Mouse (Mus musculus) mouse embryonic stem cell (cell line): ENCODE measurements around the gene Anapc4.

Experiments
- in situ Hi-C, 2 experiments: fragments of 300-500 bp; cut with MboI; formaldehyde crosslinking; loops; 1 replicate in 1 of 2; 3 replicates in 1 of 2; pipeline ENCODE4 v1.14.3; 2019 to 2020; ENCODE audit warnings: low sequenced_read_pairs in 2 of 2, low pct_unique_long_range_greater_than_20kb in 1 of 2, mixed read lengths in 1 of 2; ENCODE audit not compliant: unreplicated experiment in 1 of 2

Anapc4 gene

GRCm38 (mm10) chr5:52864446-52864845 lies 30.6 kb downstream of the Anapc4 start:
- in situ Hi-C loops = no loop called here

GRCm38 (mm10) chr5:52865825-52866224 lies 32.0 kb downstream of the Anapc4 start:
- in situ Hi-C loops = no loop called here

DNA sequence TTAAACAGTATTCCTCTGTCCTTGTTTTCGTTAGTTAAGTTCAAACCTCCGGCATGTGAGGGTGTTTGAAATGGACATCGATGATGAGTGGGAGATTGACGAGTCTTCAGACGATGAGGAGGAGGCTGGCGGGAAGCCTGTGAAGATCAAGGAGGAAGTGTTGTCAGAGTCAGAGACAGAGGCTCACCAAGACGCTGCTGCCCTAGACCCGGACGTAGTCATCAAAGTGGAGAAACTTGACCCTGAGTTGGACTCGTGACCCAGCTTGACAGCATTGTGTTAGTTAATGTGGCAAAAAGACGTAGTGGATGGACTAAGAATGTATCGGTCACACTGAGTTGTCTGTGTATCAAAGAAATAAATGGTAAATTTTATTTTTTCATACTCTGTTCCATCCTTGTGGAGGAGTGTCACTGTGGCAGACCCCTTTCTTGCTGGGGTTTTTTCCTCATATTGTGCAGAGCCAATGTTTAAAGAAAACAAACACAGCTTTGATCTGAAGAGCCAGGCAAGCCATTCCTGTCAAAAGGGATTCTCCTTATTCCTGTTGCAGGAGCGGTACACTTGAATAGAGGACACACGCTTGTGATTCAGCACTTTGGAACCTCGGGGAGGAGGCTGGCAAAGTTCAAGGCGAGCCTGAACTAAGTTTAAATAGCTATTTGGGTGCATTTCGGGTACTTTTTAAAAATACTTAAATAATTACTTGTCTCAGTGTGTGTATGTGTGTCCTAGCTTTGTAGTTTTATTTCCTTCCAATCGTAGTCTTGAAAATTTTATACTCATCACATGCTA lies 32.7 kb downstream of the Anapc4 start:
- in situ Hi-C loops = no loop called here

- in situ Hi-C loops = no loop called here
Observed at GRCm38 (mm10) chr5:52868918-52869703, 35.3 kb downstream of the Anapc4 start.

DNA sequence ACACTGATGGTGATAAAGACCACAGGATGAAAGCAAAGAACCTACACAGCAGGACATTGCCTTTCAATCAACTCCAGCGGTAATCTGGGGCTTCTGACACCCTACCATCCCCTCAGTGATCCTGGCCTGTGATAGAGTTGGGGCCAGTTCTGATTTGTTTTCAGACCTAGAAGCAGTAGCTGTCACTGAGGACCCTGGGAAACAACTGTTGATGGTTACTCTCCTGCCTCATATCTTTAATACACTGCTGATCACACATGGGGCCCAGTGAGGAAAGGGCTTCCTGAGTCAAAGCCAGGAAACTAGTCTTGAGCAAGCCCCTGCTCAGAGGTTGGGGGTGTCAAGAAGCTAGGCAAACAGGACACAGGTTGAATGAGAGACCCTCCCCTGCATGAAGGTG lies 37.6 kb downstream of the Anapc4 start:
- in situ Hi-C loops = no loop called here

- in situ Hi-C loops = no loop called here
Observed at GRCm38 (mm10) chr5:52871986-52872385, 38.2 kb downstream of the Anapc4 start.

- in situ Hi-C loops = no loop called here
Observed at GRCm38 (mm10) chr5:52878847-52879246, 45.0 kb downstream of the Anapc4 start.

- in situ Hi-C loops = no loop called here
Observed at GRCm38 (mm10) chr5:52879926-52880325, 46.1 kb downstream of the Anapc4 start.

- in situ Hi-C loops = no loop called here
Observed at GRCm38 (mm10) chr5:52882446-52882845, 48.6 kb downstream of the Anapc4 start.

DNA sequence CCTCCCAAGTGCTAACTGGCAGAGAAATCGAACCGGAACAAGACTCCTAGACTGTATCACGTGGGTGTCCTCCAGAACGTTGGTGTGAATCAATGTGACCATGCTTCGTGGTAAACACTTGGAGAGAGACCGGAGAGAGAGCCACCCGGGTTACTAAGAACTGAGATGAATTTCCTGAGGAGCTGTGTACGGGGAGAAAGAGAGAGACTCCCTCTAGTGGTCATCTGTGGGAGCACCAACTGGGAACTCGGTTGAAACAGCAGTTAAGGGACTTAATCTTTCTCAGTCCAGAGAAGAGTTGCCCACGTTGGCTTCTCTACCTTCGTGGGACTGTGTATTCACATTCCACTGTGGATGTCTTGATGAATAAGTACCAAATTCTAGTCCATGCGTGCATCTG lies 53.3 kb downstream of the Anapc4 start:
- in situ Hi-C loops = no loop called here

DNA sequence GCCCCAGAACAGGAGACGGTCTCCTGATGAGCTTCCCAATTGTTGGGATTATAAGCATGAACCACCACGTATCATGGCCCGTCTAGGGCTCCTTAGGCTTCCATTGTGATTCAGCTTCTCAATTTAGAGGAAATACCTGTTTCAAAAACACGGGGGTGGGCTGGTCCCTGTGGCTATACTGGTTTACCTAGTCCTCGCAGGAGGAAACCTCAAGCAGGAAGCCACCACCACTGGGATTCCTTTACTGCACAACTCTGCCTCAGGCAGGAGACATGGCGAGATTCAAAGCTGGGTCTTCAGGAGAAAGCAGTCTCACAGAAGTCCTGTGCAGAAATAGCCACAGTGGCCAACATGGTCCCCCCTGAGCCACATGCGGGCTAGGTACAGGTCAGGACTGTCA lies 56.1 kb downstream of the Anapc4 start:
- in situ Hi-C loops = no loop called here

- in situ Hi-C loops = no loop called here
Observed at GRCm38 (mm10) chr5:52891949-52892835, 58.4 kb downstream of the Anapc4 start.

- in situ Hi-C loops = no loop called here
Observed at GRCm38 (mm10) chr5:52893938-52894337, 60.1 kb downstream of the Anapc4 start.

- in situ Hi-C loops = no loop called here
Observed at GRCm38 (mm10) chr5:52904246-52904645, 70.4 kb downstream of the Anapc4 start.

DNA sequence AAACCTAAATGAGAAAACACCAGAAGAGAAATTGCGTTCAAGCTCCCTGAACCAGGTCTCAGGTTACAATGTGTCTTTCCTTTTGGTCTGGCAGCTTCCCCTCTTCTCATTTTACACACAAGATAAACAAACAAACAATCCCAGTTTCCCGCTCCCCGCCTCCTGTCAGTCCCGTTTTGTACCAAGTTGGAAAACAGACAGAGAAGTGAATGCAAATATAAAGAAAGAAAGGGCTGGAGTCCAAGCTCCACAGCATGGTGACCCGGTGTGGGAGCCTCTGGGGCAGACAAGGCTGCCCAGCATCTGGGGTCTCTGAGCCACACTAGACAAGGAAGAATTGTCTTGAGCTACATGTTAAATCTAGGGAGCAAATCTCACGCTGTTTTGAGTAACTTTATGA lies 70.9 kb downstream of the Anapc4 start:
- in situ Hi-C loops = no loop called here

DNA sequence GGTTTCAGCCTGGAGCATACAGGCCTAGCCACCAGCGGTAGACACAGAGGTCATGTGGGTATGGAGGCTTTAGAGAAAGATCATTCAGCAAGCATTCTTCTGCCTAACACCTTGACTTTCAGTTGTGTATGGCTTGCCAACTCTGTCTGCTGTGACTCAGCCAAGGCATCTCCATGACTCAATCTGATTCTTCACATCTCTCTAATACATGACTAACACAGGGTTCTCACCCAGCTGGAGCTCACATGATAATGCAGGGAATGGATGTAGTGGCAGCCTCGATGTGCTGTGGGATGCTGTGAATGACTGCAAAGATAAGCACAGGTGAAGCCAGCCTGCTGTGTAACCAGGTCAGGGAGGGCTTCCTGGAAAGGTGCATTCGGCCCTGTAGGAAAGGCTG lies 74.4 kb downstream of the Anapc4 start:
- in situ Hi-C loops = no loop called here

DNA sequence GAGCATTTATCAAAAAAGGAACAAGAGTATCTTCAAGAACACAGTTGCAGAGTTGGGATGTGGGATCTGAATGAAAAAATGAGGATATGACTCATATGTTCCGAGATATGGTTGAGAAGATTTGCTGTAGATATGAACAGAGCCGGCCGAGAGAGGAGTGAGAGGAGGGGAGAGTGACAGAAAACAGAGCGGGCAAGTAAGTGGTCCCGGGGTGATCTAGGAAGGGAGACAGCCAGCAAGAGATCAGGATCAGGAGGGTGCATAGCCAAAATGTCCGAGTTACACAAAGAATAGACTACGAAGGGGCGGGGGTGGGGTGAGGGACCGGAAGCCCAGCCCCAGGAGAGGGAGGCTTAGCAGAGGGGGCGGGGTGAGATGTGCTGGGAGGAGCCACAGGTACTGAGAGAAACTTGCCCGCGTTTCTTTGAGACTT lies 76.4 kb downstream of the Anapc4 start:
- in situ Hi-C loops = no loop called here

GRCm38 (mm10) chr5:52911286-52911870 lies 77.6 kb downstream of the Anapc4 start:
- in situ Hi-C loops = no loop called here

DNA sequence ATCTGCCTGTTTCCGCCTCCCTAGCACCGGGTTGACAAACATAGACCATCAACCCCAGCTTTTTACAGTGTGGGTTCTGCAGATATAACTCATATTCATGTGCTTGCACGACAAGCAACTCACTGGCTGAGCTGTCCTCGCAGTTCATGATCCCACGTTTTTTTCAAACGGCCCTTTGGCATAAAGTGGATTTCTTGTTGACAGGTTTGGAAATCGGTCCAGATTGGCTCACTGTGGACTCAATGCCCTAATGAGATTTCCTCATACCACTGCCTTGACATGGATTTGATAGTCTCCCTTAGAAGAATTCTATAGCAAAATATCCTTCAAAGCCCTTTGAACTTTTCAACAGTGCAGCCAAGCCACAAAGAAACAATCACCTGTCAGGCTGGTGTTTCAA lies 79.9 kb downstream of the Anapc4 start:
- in situ Hi-C loops = no loop called here
